Mouse (Mus musculus): ENCODE data around the gene Nr6a1.

- TF ChIP-seq POLR2A (IDR thresholded peaks at IDR 0.05; ENCODE audit: extremely low read depth, insufficient read depth, low read length) (no peak), CTCF (IDR thresholded peaks at IDR 0.05; ENCODE audit: low read depth, low read length) (no peak)
Measured at GRCm38 (mm10) chr2:38969650-38970049, 42.2 kb upstream of the Nr6a1 start.
